Mouse (Mus musculus) myocyte (in vitro differentiated cells): ENCODE measurements around the gene Slc15a2.

ENCODE experiments used
- MAX ChIP-seq: IDR thresholded peaks from one replicate; pipeline ENCODE4 v1.6.1; 2011; ENCODE audit warnings: low read depth, mild to moderate bottlenecking, control low read depth
- MYOG ChIP-seq, 3 experiments: IDR thresholded peaks; one replicate each; pipeline ENCODE4 v1.6.1; 2011; ENCODE audit warnings: control low read depth in 2 of 3, low read depth in 2 of 3, mild to moderate bottlenecking in 2 of 3; ENCODE audit not compliant: insufficient read length in 2 of 3, control insufficient read depth in 1 of 3, insufficient read depth in 1 of 3
- POLR2A ChIP-seq: IDR thresholded peaks from one replicate; pipeline ENCODE4 v1.6.1; 2011; ENCODE audit warnings: low read depth, mild to moderate bottlenecking, control low read depth, moderate library complexity; ENCODE audit not compliant: insufficient read length
- USF1 ChIP-seq: IDR thresholded peaks from one replicate; pipeline ENCODE4 v1.6.1; 2011; ENCODE audit warnings: low read depth, mild to moderate bottlenecking, control low read depth, moderate library complexity

DNA sequence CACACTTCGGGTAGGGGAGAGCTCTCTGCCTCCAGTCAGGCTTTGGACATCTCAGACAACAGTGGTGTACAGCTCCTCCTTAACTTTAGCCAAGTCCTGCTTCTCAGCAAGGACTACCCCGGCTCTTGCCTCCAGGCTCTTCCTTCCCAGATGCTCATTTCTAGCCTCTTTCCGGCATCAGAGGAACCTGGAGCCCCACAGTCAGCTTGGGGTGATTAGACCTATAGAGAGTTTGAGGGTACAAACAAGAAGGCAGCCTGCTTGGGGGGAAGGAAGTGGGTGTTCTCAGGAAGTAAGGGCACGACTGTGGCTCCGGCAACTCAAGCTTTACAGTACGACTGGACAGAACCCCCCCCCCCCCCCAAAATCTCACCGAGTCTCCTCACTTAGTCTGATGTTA is 76.0 kb downstream of the Slc15a2 start:
- no peak for TF ChIP-seq POLR2A
- TF ChIP-seq MYOG (IDR thresholded peaks at IDR 0.05; ENCODE audit: control insufficient read depth in 1 of 3, insufficient read depth in 1 of 3, insufficient read length in 2 of 3, low read depth in 2 of 3) = no peak
- TF ChIP-seq MAX = no peak
- no peak for TF ChIP-seq USF1
